Mouse (Mus musculus): ENCODE data around the gene Tead3. TPM values are rescaled to one million over a fixed set of nuclear protein-coding genes. Genes with fewer than 3 reads are reported as not detected.

The Tead3 gene
- total RNA-seq (2021) (10 to 100 TPM; 12.7 to 13.7 TPM), polyA plus RNA-seq (2012; rRNA removed) (20.2 and 21.2 TPM in 2 replicates)
- long read RNA-seq, partial matches to known transcripts: 3 of 8 reads
- long read RNA-seq, other reads (novel, unspliced or antisense): 5 of 8 reads

GRCm38 (mm10) chr17:28350466-28351352 lies at the start of gene Tead3:
TSS of gene Tead3 (minus strand) at chr17:28350817.
- TF ChIP-seq POLR2A (IDR thresholded peaks at IDR 0.05; ENCODE audit: insufficient read depth, low read depth, low read length) (peak; percentile 72), CTCF (IDR thresholded peaks at IDR 0.05) (peak; percentile 32), EP300 (IDR thresholded peaks at IDR 0.05; ENCODE audit: insufficient read depth, low read depth, low read length) (0 out of 2 replicates have a peak, but pooled peaks have one; percentile 12)
- Histone ChIP-seq H3K36me3 (ENCODE audit: control insufficient read depth, insufficient read depth, low read length) (no peaks in the 10 kb centered on the region), H3K79me2 (replicated peaks; ENCODE audit: control insufficient read depth, insufficient read depth, low read length) (no peaks in the 10 kb centered on the region), H3K4me3 (peak within 1 kb of the TSS; percentile 58), H3K27ac (peak within 1 kb of the TSS; percentile 89), H3K4me1 (ENCODE audit: control insufficient read depth, insufficient read depth, low read length) (peaks cover 2% of the 10 kb centered on the region), H3K9ac (ENCODE audit: low read depth, low read length) (peak within 1 kb of the TSS; percentile 90), H3K27me3 (ENCODE audit: control insufficient read depth, insufficient read depth, low read length) (no peaks in the 10 kb centered on the region)
- intact Hi-C loops (cut with DNase I): loop anchor here (1.0 kb wide), 1 partner anchor 22 kb away; the partner anchor contains the start of gene Rpl10a
- WGBS: under 1% methylated on average over 53 of the region's 73 CpGs
- DNase-seq: peak; percentile 83 to 87

DNA sequence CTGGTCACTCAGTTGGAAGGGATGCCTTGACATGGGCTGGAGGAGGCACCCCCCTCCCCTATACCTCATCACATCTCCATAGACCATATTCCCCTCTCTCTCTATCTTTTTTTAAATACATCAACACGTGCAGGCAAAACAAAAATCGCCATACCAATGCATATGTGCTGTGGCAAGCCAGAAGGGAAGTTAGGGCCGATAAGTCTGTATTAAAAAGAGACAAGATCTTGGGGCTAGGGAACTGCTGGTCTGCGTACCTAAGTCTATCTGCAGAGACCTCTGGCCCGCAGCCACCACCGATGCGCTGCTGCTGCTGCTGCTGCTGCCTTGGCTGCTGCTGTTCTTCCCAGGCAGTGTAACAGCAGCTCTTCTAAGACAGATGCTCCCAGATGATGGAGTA lies 44.4 kb upstream of the Tead3 start:
- Histone ChIP-seq H3K27me3 (ENCODE audit: control insufficient read depth, insufficient read depth, low read length) (no peaks in the 10 kb centered on the region), H3K27ac (no peak overlapping the region), H3K9ac (ENCODE audit: low read depth, low read length) (no peak overlapping the region), H3K4me1 (ENCODE audit: control insufficient read depth, insufficient read depth, low read length) (no peaks in the 10 kb centered on the region), H3K4me3 (no peak overlapping the region), H3K36me3 (ENCODE audit: control insufficient read depth, insufficient read depth, low read length) (no peaks in the 10 kb centered on the region), H3K79me2 (replicated peaks; ENCODE audit: control insufficient read depth, insufficient read depth, low read length) (no peaks in the 10 kb centered on the region)
- TF ChIP-seq EP300 (IDR thresholded peaks at IDR 0.05; ENCODE audit: insufficient read depth, low read depth, low read length) (no peak), CTCF (IDR thresholded peaks at IDR 0.05) (no peak), POLR2A (IDR thresholded peaks at IDR 0.05; ENCODE audit: insufficient read depth, low read depth, low read length) (no peak)
- intact Hi-C loops (cut with DNase I): no loop called here
- no peak for DNase-seq
- 71% methylated on average over 7 of the region's 7 CpGs for WGBS

- intact Hi-C loops (cut with DNase I): no loop called here
- Histone ChIP-seq H3K27me3 (ENCODE audit: control insufficient read depth, insufficient read depth, low read length) (no peaks in the 10 kb centered on the region), H3K4me3 (no peak overlapping the region), H3K4me1 (ENCODE audit: control insufficient read depth, insufficient read depth, low read length) (no peaks in the 10 kb centered on the region), H3K79me2 (replicated peaks; ENCODE audit: control insufficient read depth, insufficient read depth, low read length) (no peaks in the 10 kb centered on the region), H3K36me3 (ENCODE audit: control insufficient read depth, insufficient read depth, low read length) (no peaks in the 10 kb centered on the region), H3K27ac (no peak overlapping the region), H3K9ac (ENCODE audit: low read depth, low read length) (no peak overlapping the region)
- no peak for DNase-seq
- 83% methylated on average over 15 of the region's 15 CpGs for WGBS
- no peak for TF ChIP-seq POLR2A (IDR thresholded peaks at IDR 0.05; ENCODE audit: insufficient read depth, low read depth, low read length)
- TF ChIP-seq CTCF (IDR thresholded peaks at IDR 0.05): no peak
- no peak for TF ChIP-seq EP300 (IDR thresholded peaks at IDR 0.05; ENCODE audit: insufficient read depth, low read depth, low read length)
These were observed 43.6 kb upstream of the Tead3 start for GRCm38 (mm10) chr17:28394051-28394765.

- no peak for DNase-seq
- WGBS: 19% methylated on average over 21 of the region's 25 CpGs
- Histone ChIP-seq H3K36me3 (ENCODE audit: control insufficient read depth, insufficient read depth, low read length) (no peaks in the 10 kb centered on the region), H3K79me2 (replicated peaks; ENCODE audit: control insufficient read depth, insufficient read depth, low read length) (no peaks in the 10 kb centered on the region), H3K27ac (no peak overlapping the region), H3K4me1 (ENCODE audit: control insufficient read depth, insufficient read depth, low read length) (no peaks in the 10 kb centered on the region), H3K9ac (ENCODE audit: low read depth, low read length) (no peak overlapping the region), H3K27me3 (ENCODE audit: control insufficient read depth, insufficient read depth, low read length) (no peaks in the 10 kb centered on the region), H3K4me3 (no peak overlapping the region)
- TF ChIP-seq POLR2A (IDR thresholded peaks at IDR 0.05; ENCODE audit: insufficient read depth, low read depth, low read length): no peak
- TF ChIP-seq CTCF (IDR thresholded peaks at IDR 0.05): no peak
- no peak for TF ChIP-seq EP300 (IDR thresholded peaks at IDR 0.05; ENCODE audit: insufficient read depth, low read depth, low read length)
- intact Hi-C loops (cut with DNase I): no loop called here
These were observed 41.2 kb upstream of the Tead3 start for GRCm38 (mm10) chr17:28391568-28392432.

GRCm38 (mm10) chr17:28388534-28388933 lies 37.9 kb upstream of the Tead3 start:
- Histone ChIP-seq H3K36me3 (ENCODE audit: control insufficient read depth, insufficient read depth, low read length) (no peaks in the 10 kb centered on the region), H3K27me3 (ENCODE audit: control insufficient read depth, insufficient read depth, low read length) (no peaks in the 10 kb centered on the region)
- WGBS: 81% methylated on average over 3 of the region's 3 CpGs

More at GRCm38 (mm10) chr17:28388534-28388933, 37.9 kb upstream of the Tead3 start:
- no peak overlapping the region for H3K4me3 ChIP-seq
- DNase-seq: no peak
- H3K9ac ChIP-seq (ENCODE audit: low read depth, low read length): no peak overlapping the region
- H3K27ac ChIP-seq: no peak overlapping the region
- no peaks in the 10 kb centered on the region for H3K79me2 ChIP-seq (replicated peaks; ENCODE audit: control insufficient read depth, insufficient read depth, low read length)
- no peak for TF ChIP-seq POLR2A (IDR thresholded peaks at IDR 0.05; ENCODE audit: insufficient read depth, low read depth, low read length)
- no peak for TF ChIP-seq CTCF (IDR thresholded peaks at IDR 0.05)
- no peak for TF ChIP-seq EP300 (IDR thresholded peaks at IDR 0.05; ENCODE audit: insufficient read depth, low read depth, low read length)
- intact Hi-C loops (cut with DNase I): no loop called here
- no peaks in the 10 kb centered on the region for H3K4me1 ChIP-seq (ENCODE audit: control insufficient read depth, insufficient read depth, low read length)
